Mouse (Mus musculus): ENCODE measurements around the gene Gm21854.
"Not testable (repeated sequence)": the region's sequence is repeated elsewhere in the genome, so short reads cannot be mapped to it uniquely, and the experiment has no call there.

Gm21854 gene
- long read RNA-seq, experiment 1, result 0 reads
- long read RNA-seq, experiment 2, result 0 reads

- intact Hi-C loops (cut with DNase I), result not testable (repeated sequence)
Measured at GRCm38 (mm10) chrY:5656686-5657085, at the start of gene Gm21854. Gm21854 (plus strand) TSS chrY:5656986.

Data from adrenal gland (tissue).